Mouse (Mus musculus) thymus, adult 18-20 months (tissue): ENCODE data around the gene Adra1b.

Source experiments
- DNase-seq, 2 experiments: peaks; one replicate each; pipeline ENCODE4 v3.0.0; 2022; ENCODE audit warnings: mixed read lengths in 2 of 2

The Adra1b gene

DNA sequence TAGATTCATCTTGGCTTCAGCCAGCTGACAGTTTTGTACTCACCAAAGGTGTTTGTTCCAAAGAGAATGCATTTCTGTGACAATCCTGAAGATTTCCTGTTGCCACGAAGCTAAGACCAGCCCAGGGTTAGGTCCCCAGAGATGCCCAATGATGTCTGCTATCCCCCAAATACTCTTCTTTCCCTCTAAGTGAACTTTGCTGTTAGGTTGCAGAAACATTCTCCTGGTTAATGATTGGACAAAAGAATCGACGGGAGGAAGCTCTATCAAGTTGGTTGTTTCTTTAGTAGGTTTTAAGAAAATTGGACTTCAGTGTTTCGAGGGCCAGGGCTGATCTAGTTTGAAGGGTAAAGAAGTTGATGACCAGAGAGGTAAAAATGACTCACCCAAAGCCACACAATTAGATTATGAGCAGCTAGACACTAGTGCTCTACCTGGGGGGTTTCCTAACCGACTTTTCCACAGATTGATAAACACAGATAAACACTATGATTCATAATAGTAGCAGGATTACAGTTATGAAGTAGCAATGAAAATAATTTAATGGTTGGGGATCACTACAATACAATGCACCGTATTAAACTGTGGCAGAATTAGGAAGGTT lies at the start of gene Adra1b:
Gene Adra1b (minus strand): TSS at position 160 of the 604 bp plus-strand sequence.
- no peak for DNase-seq

DNA sequence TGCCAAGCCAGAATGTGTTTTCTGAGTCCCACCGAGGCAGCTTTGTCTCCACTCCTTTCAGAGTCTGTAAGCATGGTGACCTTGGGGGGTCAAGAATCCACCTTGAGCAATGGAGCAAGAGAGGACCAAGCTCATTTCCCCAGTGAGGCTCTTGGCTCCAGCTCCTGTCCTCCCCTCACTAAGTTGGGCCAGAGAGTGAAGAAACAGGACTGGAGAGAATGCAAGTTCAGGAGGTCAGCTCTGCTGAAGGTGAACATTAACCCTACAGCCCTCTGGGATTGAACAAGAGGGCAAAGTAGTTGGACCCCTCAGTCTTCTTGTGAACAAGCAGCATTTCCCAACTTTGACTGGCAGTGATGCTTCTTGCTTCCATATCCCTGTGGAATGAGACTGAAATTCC lies 49.3 kb upstream of the Adra1b start:
- DNase-seq: no peak

DNA sequence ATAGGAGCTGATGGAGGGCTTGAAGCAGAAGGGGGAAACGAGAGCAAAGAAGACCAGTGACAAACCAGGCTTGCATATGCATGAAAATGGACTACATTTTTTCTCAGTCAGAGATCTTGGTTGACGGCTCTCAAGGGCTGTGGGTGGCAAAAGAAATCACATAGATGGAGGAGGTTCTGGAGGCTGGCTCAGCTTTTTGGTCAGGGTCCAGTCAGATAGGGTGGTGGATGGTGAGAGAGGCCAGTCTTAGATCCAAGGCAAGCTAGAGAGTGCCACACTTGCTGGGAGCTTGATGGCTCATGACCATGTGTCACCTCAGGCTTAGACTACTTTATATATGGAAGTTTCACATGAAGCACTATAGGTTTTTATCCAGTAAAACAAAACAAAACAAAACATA lies 42.8 kb upstream of the Adra1b start:
- no peak for DNase-seq

DNA sequence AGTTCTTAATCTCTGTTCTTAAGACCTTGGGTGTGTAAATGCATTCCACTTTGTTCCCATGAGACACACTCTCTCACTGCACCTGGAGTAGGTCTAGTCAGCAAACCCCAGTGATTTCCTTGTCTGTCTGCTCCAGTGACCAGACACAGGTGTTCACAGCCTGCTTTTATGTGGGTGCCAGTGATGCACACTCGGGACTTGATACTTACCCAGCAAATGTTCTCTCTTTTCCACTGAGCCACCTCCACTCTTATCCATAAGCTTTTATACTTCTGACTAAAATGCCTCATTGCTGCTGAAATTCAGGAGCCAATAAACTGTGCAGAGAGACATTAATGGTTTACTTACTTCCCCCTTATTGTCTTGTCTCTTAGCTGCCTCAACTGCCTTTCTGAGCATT lies 42.2 kb upstream of the Adra1b start:
- no peak for DNase-seq

DNA sequence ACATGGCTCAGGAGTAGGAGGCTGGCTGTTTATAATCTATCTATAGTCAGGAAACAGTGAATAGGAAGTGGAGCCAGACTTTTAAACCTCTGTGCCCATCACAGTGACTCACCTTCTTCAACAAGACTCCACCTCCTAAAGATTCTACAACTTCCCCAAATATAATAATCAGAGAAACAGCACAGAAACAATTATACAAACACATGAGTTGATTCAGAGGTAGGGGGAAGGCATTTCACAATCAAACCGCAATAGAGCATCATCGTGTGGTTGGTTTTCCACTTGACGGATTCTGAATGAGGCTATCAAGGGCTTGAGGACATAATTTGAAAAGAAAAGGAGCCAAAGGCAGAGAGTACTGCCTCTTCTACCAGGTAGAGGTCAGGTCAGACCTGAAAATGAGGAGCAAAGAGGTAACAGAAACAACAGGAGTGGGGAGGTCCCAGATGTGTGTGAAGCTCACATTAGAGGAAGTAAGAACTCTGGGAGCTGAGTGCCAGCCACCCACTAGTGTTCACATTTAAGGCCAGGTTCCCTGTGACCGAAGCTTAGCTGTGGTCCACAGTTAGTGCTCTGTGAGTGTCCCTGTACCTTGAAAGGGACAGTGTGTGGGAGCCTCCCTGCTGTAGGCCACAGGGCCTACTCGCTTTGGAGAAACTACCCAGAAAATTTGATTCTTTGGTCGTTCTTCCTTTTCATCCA lies 39.6 kb upstream of the Adra1b start:
- no peak for DNase-seq

DNA sequence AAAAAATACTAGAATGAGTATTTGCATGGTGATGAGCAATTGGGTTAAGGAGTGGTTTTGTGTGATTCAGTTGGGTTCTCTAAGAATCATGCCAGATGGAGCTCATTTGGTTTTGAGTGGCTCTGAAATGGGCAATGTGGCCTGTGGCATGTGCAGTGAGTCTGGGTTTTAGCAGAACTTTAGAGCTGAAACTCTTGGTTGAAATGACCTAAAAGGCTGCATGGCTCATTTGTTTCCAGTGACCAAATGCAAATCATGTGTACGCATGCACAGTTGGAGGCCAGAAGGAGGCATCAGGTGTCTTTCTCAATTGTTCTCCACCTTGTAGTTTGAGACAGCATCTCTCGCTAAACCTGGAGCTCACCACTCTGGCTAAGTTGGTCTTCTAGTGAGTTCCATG lies 35.0 kb upstream of the Adra1b start:
- no peak for DNase-seq

DNA sequence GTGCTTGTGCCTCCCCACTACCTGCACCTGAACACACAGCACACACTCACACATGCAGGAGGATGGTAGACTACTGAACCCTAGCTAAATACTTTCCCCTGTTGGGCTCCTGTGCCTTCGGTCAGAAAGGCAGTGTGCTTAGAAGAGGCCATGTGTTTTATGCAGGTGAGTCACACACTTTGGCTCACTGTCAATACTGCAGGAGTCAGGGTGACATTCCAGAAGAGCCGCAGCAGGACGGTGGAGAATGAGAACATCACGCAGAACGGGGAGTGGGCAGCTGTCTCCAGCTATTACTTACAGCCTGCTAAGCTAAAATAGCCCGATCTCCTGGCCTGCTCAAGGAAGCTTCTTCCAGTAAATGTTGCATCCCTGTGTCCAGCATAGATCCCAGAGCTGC lies 32.5 kb upstream of the Adra1b start:
- DNase-seq: no peak

DNA sequence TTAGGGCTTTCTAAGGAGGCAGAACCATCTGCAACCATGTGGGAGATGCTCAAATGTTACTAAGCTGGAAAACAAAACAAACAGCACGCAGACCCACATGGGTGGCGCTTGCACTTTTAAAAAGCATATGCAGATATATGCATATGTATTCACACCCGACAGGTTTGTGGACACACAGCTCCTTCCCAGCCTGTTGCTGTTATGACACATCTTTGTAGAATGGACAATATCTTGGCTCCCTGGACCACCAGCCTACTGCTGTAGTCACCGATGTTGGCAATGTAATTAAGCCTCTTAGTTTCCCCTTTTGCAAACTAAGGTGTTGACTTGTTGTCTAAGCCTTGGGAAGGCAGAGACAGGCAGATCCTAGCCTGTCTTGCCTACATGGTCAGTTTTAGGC lies 32.0 kb upstream of the Adra1b start:
- no peak for DNase-seq

DNA sequence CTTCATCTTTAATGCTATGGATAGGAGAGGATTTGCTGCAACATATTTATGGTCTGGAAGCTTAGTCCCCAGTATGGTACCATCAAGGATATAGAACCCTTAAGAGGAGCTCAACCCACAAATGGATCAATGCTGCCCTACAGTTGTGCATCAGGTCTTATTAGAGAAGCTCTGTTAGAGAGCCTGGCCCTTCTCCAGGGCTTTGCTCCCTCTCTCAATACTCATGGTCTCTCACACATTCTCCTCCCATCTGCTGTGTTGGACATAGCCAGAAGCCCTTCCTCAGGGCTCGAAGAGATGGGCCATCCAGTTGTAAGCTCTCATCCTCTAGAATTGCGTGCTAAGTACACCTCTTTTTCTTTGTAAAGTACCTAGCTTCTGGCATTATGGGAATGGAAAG lies 29.2 kb upstream of the Adra1b start:
- DNase-seq: no peak

DNA sequence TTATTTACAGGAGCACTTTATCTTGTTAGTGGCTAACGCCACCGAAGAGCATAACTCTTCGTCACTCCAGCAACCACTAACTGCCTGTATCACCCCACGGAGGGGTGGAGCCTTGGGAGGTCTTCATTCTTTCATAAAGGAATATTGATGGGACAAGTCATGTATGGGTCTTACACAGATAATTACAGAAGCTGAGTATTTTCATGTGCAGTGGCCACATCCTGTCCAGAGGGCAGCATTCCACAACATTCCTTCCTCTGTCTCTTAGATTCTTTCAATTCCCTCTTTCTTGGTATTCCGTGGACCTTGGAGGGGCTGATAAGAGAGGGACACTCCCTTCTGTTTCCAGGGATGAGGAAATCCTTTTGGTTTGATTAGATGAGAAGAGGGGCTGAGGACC lies 28.7 kb upstream of the Adra1b start:
- no peak for DNase-seq

DNA sequence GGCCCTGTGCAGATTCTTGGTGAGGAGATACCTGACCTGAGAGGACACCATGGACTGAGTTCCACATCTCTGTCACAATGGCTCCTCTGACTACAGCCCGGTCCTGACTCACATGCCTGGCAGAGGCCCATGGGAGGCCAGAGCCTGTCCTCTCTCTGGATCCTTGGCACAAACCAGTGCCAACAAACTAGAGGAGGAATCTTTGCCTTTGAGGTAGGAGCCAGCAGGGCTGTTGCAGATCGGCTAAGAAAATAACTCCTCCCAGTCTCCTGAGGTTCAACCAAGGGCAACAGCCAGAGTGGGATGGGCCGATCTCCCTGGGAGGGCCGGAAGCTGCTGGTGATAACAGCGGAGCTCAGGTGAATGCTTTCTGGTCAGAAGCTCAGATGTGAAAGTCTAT lies 28.2 kb upstream of the Adra1b start:
- no peak for DNase-seq

DNA sequence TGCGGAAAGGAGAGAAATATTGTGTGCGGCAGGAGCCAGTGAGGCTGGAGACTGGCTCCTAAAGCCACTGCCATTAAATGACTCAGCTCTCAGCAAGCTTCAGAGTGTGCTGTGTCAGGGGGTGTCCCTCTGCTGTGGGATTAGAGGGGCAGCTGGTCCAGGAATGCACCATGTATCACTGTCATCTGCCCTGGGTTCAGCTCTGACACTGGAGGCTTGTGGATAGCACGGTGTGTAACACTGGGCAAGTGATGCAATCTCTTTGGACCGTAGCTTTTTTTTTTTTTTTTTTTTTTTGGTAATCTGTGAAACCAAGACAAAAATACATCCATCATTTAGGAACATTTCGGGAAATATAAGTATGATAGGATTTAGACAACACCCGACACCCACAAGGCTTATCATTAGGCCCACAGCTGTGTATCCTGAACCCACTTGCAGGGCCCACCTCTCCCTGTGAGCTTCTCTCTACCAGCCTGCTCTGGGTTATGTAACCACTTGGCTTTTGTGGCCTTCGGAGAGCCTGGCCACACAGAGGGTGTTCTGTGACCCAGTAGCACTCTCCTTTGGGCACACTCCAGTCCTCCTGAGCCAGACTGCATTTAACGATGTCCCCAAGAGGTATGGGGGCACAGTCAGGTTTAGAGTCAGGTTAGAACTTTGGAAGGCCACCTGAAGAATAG lies 26.3 kb upstream of the Adra1b start:
- DNase-seq: no peak

DNA sequence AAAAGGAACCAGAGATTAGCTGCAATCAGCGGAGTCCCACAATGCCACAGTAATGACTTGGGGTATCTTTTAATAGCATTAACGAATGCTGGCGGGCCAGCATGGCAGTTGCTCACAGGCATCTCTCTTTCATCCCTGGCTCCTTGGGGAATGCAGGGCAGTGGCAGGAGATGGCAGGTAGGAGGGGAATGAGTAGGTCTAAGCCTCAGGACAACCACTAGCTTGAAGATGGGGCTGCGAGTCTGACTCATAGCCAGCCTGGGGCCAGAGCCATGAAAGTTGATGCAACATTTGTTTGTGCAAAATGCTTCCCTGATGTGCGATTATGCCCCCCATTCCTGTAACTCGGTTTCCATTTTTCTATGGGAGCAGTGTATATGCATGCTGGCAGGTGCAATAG lies 25.2 kb upstream of the Adra1b start:
- no peak for DNase-seq

DNA sequence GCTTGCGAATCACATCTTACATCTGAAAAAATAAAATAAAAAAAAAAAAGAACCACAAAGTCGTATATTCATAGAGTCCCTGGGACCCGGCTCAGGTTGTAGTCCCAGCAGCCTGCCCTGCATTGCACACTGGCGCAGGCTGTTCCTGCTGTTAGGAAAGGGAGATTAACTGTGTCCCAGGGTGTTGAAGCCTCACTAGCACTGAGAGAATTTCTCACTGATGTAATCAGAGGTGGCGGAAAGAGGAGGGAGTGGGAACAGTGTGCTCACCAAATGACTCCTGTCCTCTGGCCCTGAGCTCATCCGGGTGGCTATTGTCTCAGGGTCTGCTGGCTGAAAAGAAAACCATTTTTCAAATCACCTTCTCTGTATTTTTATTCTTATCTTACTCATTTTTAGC lies 24.6 kb upstream of the Adra1b start:
- no peak for DNase-seq

DNA sequence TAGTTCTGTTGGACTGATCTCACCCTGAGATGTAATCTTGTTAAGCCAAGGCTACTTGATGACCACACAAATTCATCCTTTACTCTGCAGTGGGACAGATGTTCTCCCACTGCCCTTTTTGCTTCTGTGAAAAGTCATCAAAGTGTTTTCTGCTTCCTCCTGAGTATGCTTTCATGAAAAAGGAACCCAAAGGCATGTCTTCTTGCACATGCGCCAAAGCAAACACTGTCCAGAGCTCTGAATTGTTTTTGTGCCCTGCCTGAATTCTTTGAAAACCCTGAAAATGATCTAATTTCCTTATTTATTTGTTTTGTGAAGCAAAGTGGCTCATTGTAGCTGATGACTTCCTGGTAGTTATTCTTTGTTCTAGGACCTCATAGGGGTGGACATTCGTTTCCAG lies 20.7 kb upstream of the Adra1b start:
- DNase-seq: no peak

DNA sequence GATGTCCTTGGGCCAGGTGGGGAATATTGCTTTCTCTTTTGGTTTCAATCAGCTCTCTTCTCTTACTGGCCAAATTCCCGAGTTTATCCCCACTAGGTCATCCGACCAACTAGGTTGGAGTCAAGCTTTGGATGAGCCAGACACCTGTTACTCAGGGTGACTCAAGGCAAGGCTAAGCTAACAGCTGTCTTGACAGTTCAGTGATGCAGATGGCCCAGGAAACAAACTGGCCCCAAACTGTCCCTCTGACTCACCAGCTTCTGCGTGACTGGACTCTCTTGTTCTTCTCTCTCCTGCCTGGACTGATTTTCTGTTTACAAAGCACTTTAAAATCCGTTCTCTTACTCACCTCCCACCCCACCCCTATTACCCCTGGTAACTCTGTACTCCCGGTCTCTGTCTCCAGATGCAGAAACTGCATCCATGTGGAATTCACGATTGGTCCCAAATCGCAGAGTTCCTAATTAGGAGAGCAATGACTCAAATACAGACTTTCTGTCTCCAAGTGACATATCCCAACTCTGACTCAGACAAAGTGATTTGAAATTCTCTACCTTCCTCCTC lies 18.6 kb upstream of the Adra1b start:
- no peak for DNase-seq

DNA sequence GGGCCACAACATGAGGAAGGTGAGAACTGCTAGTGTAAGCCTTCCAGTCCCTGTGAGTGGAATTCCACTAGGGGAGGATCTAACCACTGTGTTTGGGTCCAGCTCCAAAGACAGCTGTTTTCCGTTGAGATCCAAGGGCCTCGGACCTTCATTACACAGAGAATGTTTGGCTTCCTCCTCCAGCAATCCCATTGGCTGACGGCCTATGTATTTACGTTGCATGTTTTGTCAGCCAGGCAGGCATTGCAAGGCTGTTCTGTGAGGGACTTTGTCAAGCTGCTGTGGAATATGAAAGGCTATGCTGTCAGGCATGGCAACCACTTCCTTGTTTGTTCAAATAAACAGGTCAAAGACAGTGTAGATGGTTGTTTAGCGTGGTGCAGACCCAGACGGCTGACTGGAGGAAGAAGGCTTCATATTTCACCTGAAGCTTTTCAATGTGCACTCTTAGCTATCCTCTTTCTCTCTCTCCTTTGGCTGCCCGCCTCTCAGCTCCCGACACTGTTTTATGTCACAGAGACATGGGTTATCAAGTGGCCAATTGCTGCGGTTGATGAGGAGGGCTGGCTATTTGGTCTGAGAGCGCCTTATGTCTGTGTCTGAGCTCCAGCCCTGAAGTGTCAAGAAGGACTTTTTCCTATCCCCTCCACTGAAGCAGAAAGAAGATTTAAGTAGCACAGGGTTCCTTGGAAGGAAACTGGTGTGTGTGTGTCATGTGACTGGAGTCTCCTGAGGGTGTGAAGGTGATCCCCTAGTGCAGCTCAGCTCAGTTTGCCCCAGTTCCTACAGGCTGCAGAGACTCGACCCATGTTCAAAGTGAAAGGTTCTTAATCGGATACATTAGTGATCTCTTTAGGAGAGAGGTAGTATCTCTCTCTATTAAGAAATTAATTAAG lies 13.8 kb upstream of the Adra1b start:
- no peak for DNase-seq

DNA sequence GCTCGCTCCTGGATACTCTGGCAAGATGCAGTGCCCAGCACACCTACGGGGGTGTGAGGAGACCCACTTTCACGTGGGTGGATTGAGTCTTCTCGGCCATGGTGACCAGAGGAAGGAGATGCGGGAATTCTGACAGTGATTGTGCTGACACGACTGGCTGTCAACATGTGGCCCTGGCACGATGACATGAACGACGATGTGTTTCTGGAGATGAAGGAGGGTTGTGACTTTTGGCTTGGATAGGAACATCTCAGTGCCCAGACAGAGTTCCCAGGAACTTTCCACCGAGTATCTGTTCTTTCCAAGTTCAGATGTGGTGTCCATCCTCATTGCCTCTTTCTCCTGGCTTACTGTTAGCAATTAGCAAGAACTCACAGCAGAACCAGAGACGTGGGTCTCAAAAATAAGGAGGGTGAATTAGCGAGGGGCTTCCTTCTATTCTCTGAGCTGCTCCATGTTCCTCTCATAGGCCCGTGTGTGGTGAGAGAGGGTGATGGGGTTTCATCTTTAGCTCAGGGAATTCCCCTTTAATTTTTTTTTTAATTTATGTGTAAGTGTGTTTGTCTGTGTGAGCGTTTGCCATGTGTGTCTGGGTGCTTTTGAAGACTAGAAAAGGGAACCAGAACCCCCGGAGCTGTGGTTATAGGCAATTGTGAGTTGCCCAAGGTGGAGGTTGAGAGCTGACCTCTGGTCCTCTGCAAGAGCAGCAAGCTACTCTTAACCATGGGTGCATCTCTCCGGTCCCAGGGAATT lies 11.3 kb upstream of the Adra1b start:
- DNase-seq: no peak

DNA sequence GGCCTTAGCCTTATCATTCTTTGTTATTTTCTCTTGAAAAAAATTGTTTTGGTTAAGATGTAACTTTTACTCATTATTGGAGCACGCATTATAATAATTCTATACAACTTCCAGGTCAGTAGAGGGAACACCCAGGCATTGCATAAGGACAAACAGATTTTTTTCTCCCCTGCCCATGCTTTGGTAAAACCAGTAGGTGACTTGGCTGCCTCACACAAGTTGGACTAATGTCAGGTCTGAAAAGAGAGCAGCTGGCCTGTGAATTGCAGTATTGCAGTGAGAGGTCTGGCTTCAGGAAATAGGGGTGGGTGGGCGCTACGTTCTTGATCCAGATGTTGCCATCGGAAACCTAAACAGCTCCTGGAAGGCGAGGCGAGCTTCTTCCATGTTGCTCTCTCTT lies 10.6 kb upstream of the Adra1b start:
- DNase-seq: no peak

DNA sequence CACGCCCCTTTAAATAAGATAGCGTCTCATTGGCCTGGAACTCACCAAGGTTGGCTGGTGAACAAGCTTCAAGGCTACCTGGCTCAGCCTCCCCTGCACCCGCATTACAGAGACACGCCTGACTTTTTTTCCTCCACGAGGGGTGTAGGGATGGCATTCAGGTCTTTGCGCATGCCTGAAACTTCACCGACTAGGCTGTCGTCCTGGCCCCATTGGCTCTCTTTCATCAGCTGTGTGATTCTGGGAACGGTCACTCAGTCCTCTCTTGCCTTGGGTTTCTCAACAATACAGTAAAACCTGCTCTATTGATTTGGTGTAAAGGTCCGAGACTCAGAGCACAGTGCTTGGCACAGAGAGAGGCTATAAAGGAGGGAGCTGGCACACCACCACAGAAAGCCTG lies 2.3 kb upstream of the Adra1b start:
- DNase-seq: no peak

DNA sequence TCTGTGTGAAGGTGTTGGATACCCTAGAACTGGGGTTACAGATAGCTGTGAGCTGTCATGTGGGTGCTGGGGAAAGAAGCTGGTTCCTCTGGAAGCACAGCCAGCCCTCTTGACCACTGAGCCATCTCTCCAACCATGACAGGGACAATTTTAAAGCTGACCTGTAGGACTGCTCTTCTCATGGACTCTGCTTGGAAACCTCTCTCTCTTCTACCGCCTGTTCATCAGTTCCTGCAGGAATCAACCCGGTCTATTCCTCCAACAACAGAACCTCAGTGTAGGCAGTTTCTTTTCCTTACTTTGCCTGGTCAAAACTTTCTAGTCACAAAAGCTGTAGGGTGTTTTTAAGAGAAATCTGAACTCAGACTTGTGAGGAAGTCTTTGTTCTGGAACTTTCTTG lies 1.3 kb downstream of the Adra1b start:
- no peak for DNase-seq

DNA sequence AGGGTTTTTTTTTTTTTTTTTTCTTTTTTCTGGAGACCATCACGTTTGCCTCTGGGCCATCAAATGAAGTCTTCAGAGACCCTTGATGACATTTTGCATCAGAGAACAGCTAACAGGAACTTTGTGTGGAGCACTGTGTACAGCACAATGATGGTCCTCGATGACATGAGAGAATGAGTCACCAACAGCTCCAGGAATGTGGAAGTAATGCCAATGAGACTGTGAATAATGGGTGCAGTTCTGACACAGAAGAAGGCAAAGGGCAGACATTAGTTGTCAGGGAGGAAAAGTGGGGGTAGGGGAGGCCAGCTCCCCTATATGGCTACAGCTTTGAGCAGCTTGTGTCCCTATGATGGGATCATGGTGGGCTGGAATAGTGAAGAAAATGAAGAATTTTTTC lies 5.7 kb downstream of the Adra1b start:
- DNase-seq: no peak
